Mouse (Mus musculus): Measurements from ENCODE around the gene Srl. TPM values are rescaled to one million over a fixed set of nuclear protein-coding genes. Genes with fewer than 3 reads are reported as not detected.

Srl gene
- total and polyA plus RNA-seq, 2 experiments from 2014 or later = 419 to 910 TPM

GRCm38 (mm10) chr16:4519157-4519556 is 22.5 kb downstream of the Srl start:
- peak overlapping the region; percentile 57 for H3K27ac ChIP-seq (ENCODE audit: low read depth)
- H3K9me3 ChIP-seq (replicated peaks; ENCODE audit: control insufficient read depth, low read length) = no peaks in the 10 kb centered on the region
- peak overlapping the region; percentile 70 for H3K4me2 ChIP-seq (ENCODE audit: low read depth, low read length)
- peak overlapping the region; percentile 7 for H3K4me3 ChIP-seq (ENCODE audit: low read depth, low read length)
- peak overlapping the region; percentile 23; the same call in 1 of the 2 replicates for H3K9ac ChIP-seq (replicated peaks; ENCODE audit: low read depth, low read length)
- DNase-seq (ENCODE audit: low spot score) = no peak
- no peaks in the 10 kb centered on the region for H3K27me3 ChIP-seq (ENCODE audit: control insufficient read depth, insufficient read depth, low read length)
- WGBS = 36% methylated on average over 4 of the region's 4 CpGs
- peaks cover 19% of the 10 kb centered on the region for H3K4me1 ChIP-seq (ENCODE audit: control insufficient read depth, insufficient read depth)
- TF ChIP-seq EP300 (IDR thresholded peaks at IDR 0.05; ENCODE audit: low read depth) = no peak
- no peak for TF ChIP-seq CTCF (IDR thresholded peaks at IDR 0.05; ENCODE audit: low read depth)
- ATAC-seq (ENCODE audit: insufficient read depth, low read depth) = no peak
- no peaks in the 10 kb centered on the region for H3K36me3 ChIP-seq (replicated peaks; ENCODE audit: control insufficient read depth, insufficient read depth, low read length)

- Histone ChIP-seq H3K27me3 (ENCODE audit: control insufficient read depth, insufficient read depth, low read length) (no peaks in the 10 kb centered on the region), H3K9me3 (replicated peaks; ENCODE audit: control insufficient read depth, low read length) (no peaks in the 10 kb centered on the region), H3K4me1 (ENCODE audit: control insufficient read depth, insufficient read depth) (peaks cover 30% of the 10 kb centered on the region), H3K4me3 (ENCODE audit: low read depth, low read length) (no peak overlapping the region), H3K27ac (ENCODE audit: low read depth) (peak overlapping the region; percentile 57), H3K9ac (replicated peaks; ENCODE audit: low read depth, low read length) (peak overlapping the region; percentile 23; the same call in 1 of the 2 replicates), H3K4me2 (ENCODE audit: low read depth, low read length) (peak overlapping the region; percentile 70), H3K36me3 (replicated peaks; ENCODE audit: control insufficient read depth, insufficient read depth, low read length) (no peaks in the 10 kb centered on the region)
- ATAC-seq (ENCODE audit: insufficient read depth, low read depth) = no peak
- no peak for DNase-seq (ENCODE audit: low spot score)
- WGBS = 32% methylated on average over 2 of the region's 2 CpGs
- TF ChIP-seq CTCF (IDR thresholded peaks at IDR 0.05; ENCODE audit: low read depth) (no peak), EP300 (IDR thresholded peaks at IDR 0.05; ENCODE audit: low read depth) (no peak)
These were observed 23.7 kb downstream of the Srl start for GRCm38 (mm10) chr16:4517906-4518305.

GRCm38 (mm10) chr16:4514383-4514782 is 27.2 kb downstream of the Srl start:
- 54% methylated on average over 3 of the region's 3 CpGs for WGBS
- no peaks in the 10 kb centered on the region for H3K27me3 ChIP-seq (ENCODE audit: control insufficient read depth, insufficient read depth, low read length)
- H3K4me1 ChIP-seq (ENCODE audit: control insufficient read depth, insufficient read depth) = peaks cover 59% of the 10 kb centered on the region
- H3K36me3 ChIP-seq (replicated peaks; ENCODE audit: control insufficient read depth, insufficient read depth, low read length) = 0 out of 2 replicates have a peak, but pooled peaks cover 2% of the 10 kb centered on the region
- peak overlapping the region; percentile 94 for H3K27ac ChIP-seq (ENCODE audit: low read depth)
- H3K4me3 ChIP-seq (ENCODE audit: low read depth, low read length) = no peak overlapping the region
- no peaks in the 10 kb centered on the region for H3K9me3 ChIP-seq (replicated peaks; ENCODE audit: control insufficient read depth, low read length)
- no peak for TF ChIP-seq EP300 (IDR thresholded peaks at IDR 0.05; ENCODE audit: low read depth)
- TF ChIP-seq CTCF (IDR thresholded peaks at IDR 0.05; ENCODE audit: low read depth) = no peak
- peak; percentile 49 for ATAC-seq (ENCODE audit: insufficient read depth, low read depth)
- H3K9ac ChIP-seq (replicated peaks; ENCODE audit: low read depth, low read length) = peak overlapping the region; percentile 50
- peak; percentile 77 for DNase-seq (ENCODE audit: low spot score)
- H3K4me2 ChIP-seq (ENCODE audit: low read depth, low read length) = peak overlapping the region; percentile 26

GRCm38 (mm10) chr16:4512661-4513438 is 28.8 kb downstream of the Srl start:
- ATAC-seq (ENCODE audit: insufficient read depth, low read depth) (peak; percentile 80), DNase-seq (ENCODE audit: low spot score) (peak; percentile 94)
- Histone ChIP-seq H3K9ac (replicated peaks; ENCODE audit: low read depth, low read length) (peak overlapping the region; percentile 50; the same call in 1 of the 2 replicates), H3K4me3 (ENCODE audit: low read depth, low read length) (no peak overlapping the region), H3K27ac (ENCODE audit: low read depth) (peak overlapping the region; percentile 94), H3K4me2 (ENCODE audit: low read depth, low read length) (peak overlapping the region; percentile 18), H3K9me3 (replicated peaks; ENCODE audit: control insufficient read depth, low read length) (no peaks in the 10 kb centered on the region), H3K36me3 (replicated peaks; ENCODE audit: control insufficient read depth, insufficient read depth, low read length) (0 out of 2 replicates have a peak, but pooled peaks cover 6% of the 10 kb centered on the region), H3K27me3 (ENCODE audit: control insufficient read depth, insufficient read depth, low read length) (no peaks in the 10 kb centered on the region), H3K4me1 (ENCODE audit: control insufficient read depth, insufficient read depth) (peaks cover 63% of the 10 kb centered on the region)
- 0 out of 2 replicates have a peak, but pooled peaks have one; percentile 19 for TF ChIP-seq EP300 (IDR thresholded peaks at IDR 0.05; ENCODE audit: low read depth)
- no peak for TF ChIP-seq CTCF (IDR thresholded peaks at IDR 0.05; ENCODE audit: low read depth)
- WGBS = 17% methylated on average over 3 of the region's 3 CpGs

GRCm38 (mm10) chr16:4511371-4511770 is 30.2 kb downstream of the Srl start:
- ATAC-seq (ENCODE audit: insufficient read depth, low read depth) = peak; percentile 76
- H3K27ac ChIP-seq (ENCODE audit: low read depth) = peak overlapping the region; percentile 94
- H3K36me3 ChIP-seq (replicated peaks; ENCODE audit: control insufficient read depth, insufficient read depth, low read length) = 0 out of 2 replicates have a peak, but pooled peaks cover 6% of the 10 kb centered on the region
- no peak overlapping the region for H3K4me2 ChIP-seq (ENCODE audit: low read depth, low read length)
- H3K4me1 ChIP-seq (ENCODE audit: control insufficient read depth, insufficient read depth) = peaks cover 68% of the 10 kb centered on the region
- H3K27me3 ChIP-seq (ENCODE audit: control insufficient read depth, insufficient read depth, low read length) = no peaks in the 10 kb centered on the region
- WGBS = 26% methylated on average over 2 of the region's 2 CpGs
- peak; percentile 93 for DNase-seq (ENCODE audit: low spot score)
- H3K9me3 ChIP-seq (replicated peaks; ENCODE audit: control insufficient read depth, low read length) = no peaks in the 10 kb centered on the region
- no peak overlapping the region for H3K4me3 ChIP-seq (ENCODE audit: low read depth, low read length)
- no peak overlapping the region for H3K9ac ChIP-seq (replicated peaks; ENCODE audit: low read depth, low read length)
- TF ChIP-seq CTCF (IDR thresholded peaks at IDR 0.05; ENCODE audit: low read depth) (no peak), EP300 (IDR thresholded peaks at IDR 0.05; ENCODE audit: low read depth) (peak; percentile 83)

All from heart, postnatal 0 days (tissue).